Mouse (Mus musculus) retina, postnatal 7 days (tissue): ENCODE data around the gene Gm5089.

Experiments
- DNase-seq: peaks from one replicate; pipeline ENCODE4 v3.0.0-alpha.2; 2012; ENCODE audit warnings: low read depth, low spot score

Gene Gm5089

GRCm38 (mm10) chr14:122450496-122451382 is at the start of gene Gm5089:
Gene Gm5089 (minus strand): TSS chr14:122451115.
- DNase-seq, result no peak

DNA sequence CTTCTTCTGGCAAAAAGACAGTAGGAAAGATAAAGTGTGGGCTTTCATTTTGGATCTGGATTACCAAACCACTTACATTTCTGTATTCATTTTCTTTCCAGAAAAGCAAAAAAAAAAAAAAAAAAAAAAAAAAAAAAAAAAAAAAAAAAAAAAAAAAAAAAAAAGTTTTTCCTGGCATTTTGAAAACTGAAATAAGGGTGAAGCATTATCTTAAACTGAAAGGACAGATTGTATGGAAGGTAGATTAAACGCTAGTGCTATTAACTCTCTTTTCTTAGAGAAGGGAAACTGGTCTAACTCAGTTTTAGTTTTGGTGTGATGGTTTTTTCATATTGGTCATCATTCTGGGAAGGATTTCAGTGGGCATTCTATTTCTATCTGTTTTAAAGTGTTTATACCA is 41.1 kb upstream of the Gm5089 start:
- no peak for DNase-seq

DNA sequence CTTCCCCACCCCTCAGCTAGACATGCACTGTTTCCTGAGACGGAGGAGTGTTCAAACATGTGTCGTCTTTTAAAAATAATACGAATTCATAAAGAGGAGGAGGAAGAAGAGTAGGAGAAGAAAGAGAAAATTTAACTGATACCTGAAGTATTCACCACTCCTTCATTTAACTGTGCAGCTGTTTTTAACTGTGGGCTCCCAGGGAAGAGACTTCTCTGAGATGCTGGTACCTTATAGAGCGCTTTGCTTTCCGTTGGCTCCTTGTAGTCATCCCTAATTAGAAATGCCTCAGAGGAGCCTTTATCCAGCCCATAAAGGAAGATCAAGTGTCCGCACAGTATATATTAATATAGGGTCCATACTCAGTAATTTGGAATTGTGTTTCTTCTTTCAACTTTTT is 40.6 kb upstream of the Gm5089 start:
- no peak for DNase-seq

GRCm38 (mm10) chr14:122490441-122491328 is 39.8 kb upstream of the Gm5089 start, which contains the start of gene Gm10837:
Gene Gm10837 (plus strand): TSS chr14:122490586.
- DNase-seq, result no peak

- DNase-seq, result no peak
These were observed 38.9 kb upstream of the Gm5089 start for GRCm38 (mm10) chr14:122489686-122490414.

DNA sequence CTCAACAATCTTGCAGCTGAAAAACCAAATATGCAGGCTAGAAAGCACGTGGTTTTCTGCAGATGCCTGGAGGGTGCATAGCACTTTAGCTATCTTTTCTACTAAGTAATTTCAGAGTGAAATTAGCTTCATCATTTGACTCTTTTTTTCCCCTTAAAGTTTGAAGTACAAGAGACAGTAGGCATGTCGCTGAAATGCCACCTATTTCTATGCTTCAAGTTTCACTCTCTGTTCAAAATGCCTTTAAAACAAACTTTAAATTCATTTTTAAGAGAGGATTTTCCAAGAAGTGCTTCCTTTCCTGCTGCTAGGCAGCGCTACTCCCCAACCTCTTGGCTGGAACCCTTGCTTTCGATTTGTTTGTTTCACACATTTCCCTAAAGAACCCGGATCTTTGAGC is 38.1 kb upstream of the Gm5089 start:
- DNase-seq, result no peak

DNA sequence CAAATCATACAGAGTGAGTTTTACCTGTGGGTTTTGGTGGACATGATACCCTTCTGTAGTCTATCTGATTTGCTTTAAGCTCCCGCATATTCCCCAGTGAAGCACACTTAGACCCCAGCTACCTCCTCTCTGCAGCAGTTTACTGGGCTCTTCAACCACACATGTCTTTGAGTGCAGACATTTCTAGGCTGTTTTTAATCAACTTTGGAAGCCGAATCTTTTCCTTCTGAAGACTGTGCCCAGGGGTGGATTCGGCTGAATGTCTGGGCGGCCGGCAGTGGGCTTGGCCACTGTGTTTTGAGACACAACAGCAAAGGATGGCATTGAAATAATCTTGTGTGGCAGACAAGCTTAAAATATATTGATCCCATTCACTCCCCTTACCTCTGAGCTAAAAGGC is 36.5 kb upstream of the Gm5089 start:
- no peak for DNase-seq

DNA sequence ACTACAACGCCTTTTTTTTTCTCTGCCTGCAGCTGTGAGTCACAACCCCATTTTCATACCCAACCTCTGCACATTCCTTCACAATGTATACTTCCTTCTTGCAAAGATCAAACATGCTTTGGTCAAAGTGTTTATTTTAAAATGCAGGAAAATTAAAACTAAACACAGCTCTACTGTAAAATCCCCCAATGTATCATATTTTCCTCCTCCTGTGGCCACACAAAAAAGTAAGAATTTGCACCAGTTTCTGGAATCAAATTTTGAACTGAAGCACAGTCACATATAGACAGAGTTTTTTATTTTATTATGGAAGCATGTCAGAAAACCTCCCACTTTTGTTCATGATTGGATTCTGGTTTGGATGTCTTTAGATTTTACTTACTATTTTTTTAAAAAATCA is 35.7 kb upstream of the Gm5089 start:
- DNase-seq, result no peak

- DNase-seq, result no peak
These were observed 34.8 kb upstream of the Gm5089 start for GRCm38 (mm10) chr14:122485635-122486181.

DNA sequence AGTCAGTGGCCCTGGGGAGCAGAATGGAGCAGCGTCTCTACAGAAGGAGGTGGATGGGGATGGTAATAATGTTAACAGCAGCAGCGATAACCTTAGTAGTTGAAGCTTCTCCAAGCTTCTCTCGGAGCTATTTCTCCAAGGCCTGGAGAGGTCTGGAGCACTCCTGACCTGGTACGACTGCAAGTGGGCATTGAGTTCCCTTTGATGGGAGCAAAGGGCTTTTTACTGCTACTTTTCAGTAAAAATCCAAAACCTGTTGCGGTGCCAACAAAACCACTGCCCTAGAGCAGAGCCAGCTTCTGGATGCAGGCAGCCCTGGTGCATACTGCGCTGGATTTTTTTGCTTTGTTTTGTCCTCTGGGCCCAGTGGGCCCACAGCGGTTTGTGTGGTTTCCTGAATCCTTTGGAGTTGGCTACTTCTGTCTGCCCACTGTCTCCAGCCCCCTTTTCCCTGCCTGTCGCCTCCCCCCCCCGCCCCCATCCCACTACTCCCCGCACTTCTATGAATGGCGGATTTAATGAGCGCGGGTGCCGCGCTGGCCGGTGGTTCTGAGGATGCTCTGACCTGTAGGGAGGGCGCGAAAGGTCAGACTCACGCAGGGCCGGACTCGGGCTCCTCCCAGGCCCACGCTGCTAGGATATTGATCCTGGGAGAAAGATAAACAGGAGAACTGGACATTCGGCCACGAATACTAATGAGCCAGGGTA is 34.1 kb upstream of the Gm5089 start:
- DNase-seq, result no peak

GRCm38 (mm10) chr14:122484458-122484843 is 33.5 kb upstream of the Gm5089 start:
- DNase-seq, result no peak

- DNase-seq, result no peak
These were observed 32.9 kb upstream of the Gm5089 start for GRCm38 (mm10) chr14:122483556-122484421.

DNA sequence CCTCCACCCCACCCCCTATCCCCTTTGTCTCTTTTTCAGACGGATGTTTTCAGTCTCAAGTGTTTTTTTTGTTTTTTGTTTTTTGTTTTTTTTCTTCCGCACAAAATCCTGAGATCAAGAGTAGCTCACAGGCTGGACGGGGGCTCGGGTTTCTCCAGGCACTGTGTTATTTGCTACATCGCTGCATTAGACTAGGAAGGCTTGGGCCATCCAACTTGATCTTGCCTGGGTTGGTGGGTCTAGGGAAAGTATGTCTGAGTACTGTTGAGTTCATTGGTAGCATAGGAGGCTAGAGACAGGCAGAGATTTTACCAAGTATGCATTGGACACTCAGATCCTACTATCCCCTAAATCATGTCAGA is 32.1 kb upstream of the Gm5089 start:
- no peak for DNase-seq

- DNase-seq, result no peak
These were observed 31.4 kb upstream of the Gm5089 start for GRCm38 (mm10) chr14:122482081-122483023.

- no peak for DNase-seq
These were observed 30.3 kb upstream of the Gm5089 start for GRCm38 (mm10) chr14:122481181-122481580.

DNA sequence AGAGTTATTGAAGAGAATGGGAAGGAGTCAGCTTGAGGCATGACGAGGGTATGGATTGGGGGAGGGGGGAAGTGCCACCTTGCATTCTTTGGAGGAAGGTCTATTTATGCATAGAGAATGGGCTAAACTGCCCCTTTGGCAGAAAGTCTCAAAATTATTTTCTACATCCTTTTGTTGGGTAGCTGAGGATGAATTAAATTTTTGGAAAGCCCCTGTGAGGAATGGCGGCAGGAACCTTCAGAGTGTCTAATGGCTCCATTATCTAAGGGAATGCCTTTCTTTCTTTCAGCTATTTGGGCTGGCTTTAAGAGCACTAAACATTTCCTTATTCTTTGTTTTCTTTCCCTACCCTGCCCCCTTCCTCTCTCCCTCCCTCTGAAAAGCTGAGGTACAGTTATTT is 29.4 kb upstream of the Gm5089 start:
- DNase-seq, result no peak

DNA sequence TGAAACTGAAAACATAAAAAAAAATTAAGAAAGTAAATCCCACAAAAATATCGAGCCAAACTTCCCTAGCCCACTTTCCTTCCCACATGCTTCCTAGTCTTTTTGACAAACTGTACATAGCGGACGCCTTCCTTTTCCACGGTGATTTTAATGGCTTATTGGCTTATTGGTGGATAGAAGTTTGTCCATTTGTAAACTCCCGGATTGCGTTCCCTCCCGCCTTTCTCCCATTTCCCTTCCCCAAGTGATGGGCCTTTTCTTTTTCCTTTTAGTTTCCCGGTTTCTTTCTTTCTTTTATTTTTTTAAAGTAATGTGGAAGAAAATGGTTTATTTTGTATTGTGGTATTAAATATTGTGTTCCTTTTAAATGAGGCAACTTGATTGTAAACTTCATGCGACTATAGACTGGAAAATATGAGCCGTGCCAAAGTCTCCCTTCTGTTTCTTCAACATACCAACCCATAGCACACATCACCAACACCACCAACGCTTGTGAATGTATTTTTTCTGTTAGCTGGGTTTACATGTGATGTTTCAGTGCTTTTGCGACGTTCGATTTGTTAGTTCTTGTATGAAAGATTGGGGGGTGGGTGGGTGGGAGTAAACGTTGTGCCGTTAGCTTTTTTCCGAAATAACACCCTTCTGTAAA is 28.7 kb upstream of the Gm5089 start:
- DNase-seq, result no peak

DNA sequence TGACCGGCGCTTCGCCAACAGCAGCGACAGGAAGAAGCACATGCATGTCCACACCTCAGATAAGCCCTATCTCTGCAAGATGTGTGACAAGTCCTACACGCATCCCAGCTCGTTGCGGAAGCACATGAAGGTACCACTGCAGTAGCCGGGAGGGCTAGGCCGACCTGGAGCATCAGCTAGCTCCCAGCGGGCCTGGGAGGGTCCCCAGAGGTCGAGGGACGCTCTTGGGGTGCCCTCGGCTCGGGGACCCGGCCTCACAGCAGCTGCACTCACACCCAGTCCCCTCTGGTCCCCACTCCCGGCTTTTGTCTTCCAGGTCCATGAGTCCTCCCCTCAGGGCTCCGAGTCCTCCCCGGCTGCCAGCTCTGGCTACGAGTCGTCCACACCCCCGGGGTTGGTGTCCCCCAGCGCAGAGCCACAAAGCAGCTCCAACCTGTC is 27.7 kb upstream of the Gm5089 start:
- no peak for DNase-seq
